Mouse (Mus musculus) liver, embryonic 15.5 days (tissue): ENCODE results near the gene Il22. TPM values are rescaled to one million over a fixed set of nuclear protein-coding genes. Genes with fewer than 3 reads are reported as not detected.
"Not testable (repeated sequence)": the region's sequence is repeated elsewhere in the genome, so short reads cannot be mapped to it uniquely, and the experiment has no call there.

Source experiments
- ATAC-seq: fragments of 200-750 bp; cut with Nextera tagmentation; 2 replicates; pipeline ENCODE4 v1.8.0; 2017; ENCODE audit warnings: moderate number of reproducible peaks, mild to moderate bottlenecking, moderate library complexity; ENCODE audit not compliant: insufficient read depth
- H3K27ac ChIP-seq: fragments of 300-500 bp; sonication (generic); replicated peaks from 2 replicates; pipeline ENCODE4 v1.5.1; 2015; ENCODE audit warnings: mild to moderate bottlenecking, inconsistent platforms
- H3K27me3 ChIP-seq: fragments of 300-500 bp; sonication (generic); 2 replicates; pipeline ENCODE4 v1.6.1; 2015; ENCODE audit warnings: mild to moderate bottlenecking, inconsistent platforms
- H3K36me3 ChIP-seq: fragments of 300-500 bp; sonication (generic); replicated peaks from 2 replicates; pipeline ENCODE4 v1.6.1; 2015; ENCODE audit warnings: moderate library complexity, mild to moderate bottlenecking, inconsistent platforms
- H3K4me1 ChIP-seq: fragments of 300-500 bp; sonication (generic); replicated peaks from 2 replicates; pipeline ENCODE4 v1.6.1; 2015; ENCODE audit warnings: inconsistent platforms
- H3K4me2 ChIP-seq: fragments of 300-500 bp; sonication (generic); 2 replicates; pipeline ENCODE4 v1.6.1; 2015; ENCODE audit warnings: moderate library complexity, mild to moderate bottlenecking, inconsistent platforms
- H3K4me3 ChIP-seq: fragments of 300-500 bp; sonication (generic); replicated peaks from 2 replicates; pipeline ENCODE4 v1.5.1; 2015; ENCODE audit warnings: mild to moderate bottlenecking, inconsistent platforms
- H3K9ac ChIP-seq: fragments of 300-500 bp; sonication (generic); 2 replicates; pipeline ENCODE4 v1.6.1; 2015; ENCODE audit warnings: moderate library complexity, mild to moderate bottlenecking, inconsistent platforms
- H3K9me3 ChIP-seq: fragments of 300-500 bp; sonication (generic); replicated peaks from 2 replicates; pipeline ENCODE4 v1.6.1; 2016; ENCODE audit warnings: inconsistent platforms
- WGBS: fragments of 180-500 bp; shearing (Covaris S2); methylation state at CpG from one replicate; pipeline ENCODE4 v1.1.7; 2015; ENCODE audit warnings: mixed read lengths; ENCODE audit not compliant: insufficient replicate concordance; 5-methylcytosine and 5-hydroxymethylcytosine counted together
- polyA plus RNA-seq: library from polyadenylated mRNA; unstranded; fragments of >200 nt; fragmentation: Nextera tagmentation; extraction: Ambion mirVana; gene quantifications from 2 replicates; pipeline ENCODE4 v1.2.1, GENCODE M21; 2015

Il22 gene
- not detected in 2 replicates for polyA plus RNA-seq

GRCm38 (mm10) chr10:118204642-118205041 lies at the start of gene Il22:
TSS of gene Il22 (plus strand) at chr10:118204942.
- no peak for ATAC-seq
- Histone ChIP-seq H3K36me3 (no peaks in the 10 kb centered on the region), H3K9ac (no peak within 1 kb of the TSS), H3K27ac (no peak within 1 kb of the TSS), H3K4me3 (no peak within 1 kb of the TSS), H3K4me2 (no peak within 1 kb of the TSS), H3K27me3 (no peaks in the 10 kb centered on the region), H3K9me3 (no peaks in the 10 kb centered on the region), H3K4me1 (no peaks in the 10 kb centered on the region)
- 67% methylated on average over 4 of the region's 4 CpGs for WGBS

GRCm38 (mm10) chr10:118155932-118156331 lies 48.8 kb upstream of the Il22 start:
- Histone ChIP-seq H3K27ac (no peak overlapping the region), H3K9ac (no peak overlapping the region), H3K36me3 (peaks cover 9% of the 10 kb centered on the region), H3K4me3 (no peak overlapping the region), H3K4me1 (no peaks in the 10 kb centered on the region), H3K27me3 (no peaks in the 10 kb centered on the region), H3K9me3 (no peaks in the 10 kb centered on the region), H3K4me2 (no peak overlapping the region)
- no peak for ATAC-seq

- Histone ChIP-seq H3K4me2 (no peak overlapping the region), H3K27ac (no peak overlapping the region), H3K4me3 (no peak overlapping the region), H3K27me3 (no peaks in the 10 kb centered on the region), H3K36me3 (peaks cover 11% of the 10 kb centered on the region), H3K4me1 (no peaks in the 10 kb centered on the region), H3K9me3 (no peaks in the 10 kb centered on the region), H3K9ac (no peak overlapping the region)
- WGBS, result 86% methylated on average over 2 of the region's 2 CpGs
- no peak for ATAC-seq
Observed at GRCm38 (mm10) chr10:118161131-118161530, 43.6 kb upstream of the Il22 start.

- no peak overlapping the region for H3K4me2 ChIP-seq
- no peaks in the 10 kb centered on the region for H3K36me3 ChIP-seq
- no peak for ATAC-seq
- no peaks in the 10 kb centered on the region for H3K4me1 ChIP-seq
- no peak overlapping the region for H3K4me3 ChIP-seq
- no peaks in the 10 kb centered on the region for H3K9me3 ChIP-seq
- WGBS, result 73% methylated on average over 12 of the region's 12 CpGs
- H3K9ac ChIP-seq, result no peak overlapping the region
- H3K27ac ChIP-seq, result no peak overlapping the region
- H3K27me3 ChIP-seq, result no peaks in the 10 kb centered on the region
Observed at GRCm38 (mm10) chr10:118169212-118169611, 35.5 kb upstream of the Il22 start.

GRCm38 (mm10) chr10:118172416-118172815 lies 32.3 kb upstream of the Il22 start:
- H3K9ac ChIP-seq, result no peak overlapping the region
- no peaks in the 10 kb centered on the region for H3K4me1 ChIP-seq
- no peak overlapping the region for H3K4me3 ChIP-seq
- ATAC-seq, result no peak
- no peak overlapping the region for H3K27ac ChIP-seq
- H3K36me3 ChIP-seq, result no peaks in the 10 kb centered on the region
- H3K4me2 ChIP-seq, result no peak overlapping the region
- WGBS, result 31% methylated on average over 8 of the region's 8 CpGs
- no peaks in the 10 kb centered on the region for H3K9me3 ChIP-seq
- H3K27me3 ChIP-seq, result no peaks in the 10 kb centered on the region

GRCm38 (mm10) chr10:118172876-118173275 lies 31.9 kb upstream of the Il22 start:
- WGBS, result 72% methylated on average over 3 of the region's 3 CpGs
- Histone ChIP-seq H3K4me1 (no peaks in the 10 kb centered on the region), H3K4me3 (no peak overlapping the region), H3K27ac (no peak overlapping the region), H3K36me3 (no peaks in the 10 kb centered on the region), H3K9ac (no peak overlapping the region), H3K4me2 (no peak overlapping the region), H3K9me3 (no peaks in the 10 kb centered on the region), H3K27me3 (no peaks in the 10 kb centered on the region)
- ATAC-seq, result no peak

GRCm38 (mm10) chr10:118175542-118175941 lies 29.2 kb upstream of the Il22 start:
- not testable (repeated sequence) for H3K9ac ChIP-seq, H3K4me1 ChIP-seq, H3K9me3 ChIP-seq, H3K27me3 ChIP-seq, H3K4me3 ChIP-seq, H3K4me2 ChIP-seq, ATAC-seq, H3K36me3 ChIP-seq, H3K27ac ChIP-seq
- WGBS, result 11% methylated on average over 4 of the region's 4 CpGs

GRCm38 (mm10) chr10:118178735-118179151 lies 26.0 kb upstream of the Il22 start:
- Histone ChIP-seq H3K27ac (no peak overlapping the region), H3K4me1 (no peaks in the 10 kb centered on the region), H3K9me3 (no peaks in the 10 kb centered on the region), H3K9ac (no peak overlapping the region), H3K4me3 (no peak overlapping the region), H3K36me3 (no peaks in the 10 kb centered on the region), H3K4me2 (no peak overlapping the region), H3K27me3 (no peaks in the 10 kb centered on the region)
- ATAC-seq, result no peak
- WGBS, result 11% methylated on average over 10 of the region's 10 CpGs

- no peak overlapping the region for H3K4me2 ChIP-seq
- H3K27ac ChIP-seq, result no peak overlapping the region
- H3K9ac ChIP-seq, result no peak overlapping the region
- H3K4me1 ChIP-seq, result no peaks in the 10 kb centered on the region
- no peaks in the 10 kb centered on the region for H3K27me3 ChIP-seq
- H3K36me3 ChIP-seq, result no peaks in the 10 kb centered on the region
- 60% methylated on average over 11 of the region's 11 CpGs for WGBS
- no peak overlapping the region for H3K4me3 ChIP-seq
- no peak for ATAC-seq
- no peaks in the 10 kb centered on the region for H3K9me3 ChIP-seq
Observed at GRCm38 (mm10) chr10:118179265-118179664, 25.5 kb upstream of the Il22 start.

DNA sequence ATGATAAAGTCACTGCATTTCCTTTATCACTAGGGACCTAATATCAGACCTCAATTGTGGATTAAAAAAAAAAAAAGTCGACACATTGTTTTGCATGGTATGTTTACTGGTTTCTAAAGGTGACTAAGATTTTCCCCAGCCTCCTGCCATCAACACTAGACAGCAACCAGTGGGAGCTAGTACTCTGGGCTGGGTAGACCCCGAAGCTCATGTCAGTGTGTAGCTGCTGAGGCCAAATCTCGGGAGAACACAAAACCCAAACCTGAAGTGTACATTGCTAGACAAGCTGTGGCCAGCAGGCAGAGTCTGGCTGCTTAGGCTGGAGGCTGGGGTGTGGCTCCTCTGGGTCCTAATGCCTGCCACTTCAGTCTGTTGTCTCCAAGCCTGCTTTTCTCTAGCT lies 9.6 kb upstream of the Il22 start:
- H3K4me3 ChIP-seq, H3K36me3 ChIP-seq, H3K4me2 ChIP-seq, H3K27me3 ChIP-seq, H3K9me3 ChIP-seq, ATAC-seq, H3K4me1 ChIP-seq, H3K9ac ChIP-seq, H3K27ac ChIP-seq: not testable (repeated sequence)
- 14% methylated on average over 3 of the region's 3 CpGs for WGBS

- H3K4me1 ChIP-seq, H3K9me3 ChIP-seq, H3K27ac ChIP-seq, H3K27me3 ChIP-seq, H3K4me3 ChIP-seq, H3K4me2 ChIP-seq, ATAC-seq, H3K9ac ChIP-seq, H3K36me3 ChIP-seq: not testable (repeated sequence)
- 56% methylated on average over 3 of the region's 4 CpGs for WGBS
Observed at GRCm38 (mm10) chr10:118215719-118216393, 11.1 kb downstream of the Il22 start.

GRCm38 (mm10) chr10:118227629-118228028 lies 22.9 kb downstream of the Il22 start:
- H3K27me3 ChIP-seq, H3K27ac ChIP-seq, H3K36me3 ChIP-seq, H3K9me3 ChIP-seq, H3K4me2 ChIP-seq, H3K9ac ChIP-seq, H3K4me3 ChIP-seq, ATAC-seq, H3K4me1 ChIP-seq: not testable (repeated sequence)
- 80% methylated on average over 1 of the region's 2 CpGs for WGBS
